Mouse (Mus musculus) layer of hippocampus, adult 2 months (tissue): ENCODE results near the gene Slc9a9. TPM values are rescaled to one million over a fixed set of nuclear protein-coding genes. Genes with fewer than 3 reads are reported as not detected.

Experiments
- DNase-seq, 2 experiments: peaks; one replicate each; pipeline ENCODE4 v3.0.0; 2022; ENCODE audit warnings: low spot score in 2 of 2
- H3K27ac ChIP-seq: fragments of 200-600 bp; 2 replicates; pipeline ENCODE4 v1.8.1; 2022
- H3K4me3 ChIP-seq: fragments of 200-600 bp; 2 replicates; pipeline ENCODE4 v1.8.1; 2022; ENCODE audit warnings: mild to moderate bottlenecking
- CTCF ChIP-seq: fragments of 200-600 bp; conservative IDR thresholded peaks from 2 replicates; pipeline ENCODE4 v1.8.1; 2022; ENCODE audit warnings: antibody characterized with exemption, mild to moderate bottlenecking, moderate library complexity
- total RNA-seq, 2 experiments: library from RNA; stranded (reverse); gene quantifications; 2 replicates each; pipeline ENCODE4 v1.2.3; 2021

Slc9a9 gene
- total RNA-seq, 2 experiments from 2014 or later, result 18.3 to 19.4 TPM

DNA sequence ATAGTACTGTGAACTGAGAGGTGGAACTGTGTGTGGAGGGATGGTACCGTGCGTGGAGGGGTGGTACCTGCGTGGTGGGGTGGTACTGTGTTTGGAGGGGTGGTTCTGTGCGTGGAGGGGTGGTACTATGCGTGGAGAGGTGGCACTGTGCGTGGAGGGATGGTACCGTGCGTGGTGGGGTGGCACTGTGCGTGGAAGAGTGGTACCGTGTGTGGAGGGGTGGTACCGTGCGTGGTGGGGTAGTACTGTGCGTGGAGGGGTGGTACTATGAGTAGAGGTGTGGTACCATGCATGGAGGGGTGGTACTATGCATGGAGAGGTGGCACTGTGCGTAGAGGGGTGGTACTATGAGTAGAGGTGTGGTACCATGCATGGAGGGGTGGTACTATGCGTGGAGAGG is 167.7 kb downstream of the Slc9a9 start:
- Histone ChIP-seq H3K27ac (no peak overlapping the region), H3K4me3 (no peak overlapping the region)
- TF ChIP-seq CTCF, result no peak
- DNase-seq, result no peak

DNA sequence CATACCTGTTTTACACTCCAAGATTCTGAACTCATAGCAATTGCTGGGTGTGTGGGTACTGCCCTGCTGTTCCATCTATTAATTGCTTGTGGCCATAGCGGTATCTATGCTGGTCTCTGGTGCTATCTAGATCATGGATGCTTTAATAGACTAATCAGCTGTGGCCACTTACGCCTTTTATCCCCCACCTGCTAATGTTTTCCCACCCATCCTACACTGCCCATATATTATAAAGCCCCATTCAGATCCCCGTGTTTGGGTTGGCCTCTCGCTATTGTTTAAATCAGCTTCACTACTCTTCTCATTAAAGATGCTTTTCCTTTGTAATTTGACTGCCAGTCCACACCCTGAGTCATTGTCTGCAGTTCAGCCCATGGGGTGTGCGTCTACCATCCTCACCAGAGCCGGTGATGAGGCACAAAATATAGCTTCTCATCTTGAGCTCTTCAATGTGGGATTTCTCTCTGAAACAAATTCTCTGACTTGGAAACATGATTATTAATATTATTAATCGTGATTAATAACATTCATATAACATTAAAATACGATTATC is 168.8 kb downstream of the Slc9a9 start:
- no peak for DNase-seq
- TF ChIP-seq CTCF, result no peak
- peak overlapping the region; percentile 69 for H3K27ac ChIP-seq
- peak overlapping the region; percentile 36; the same call in 1 of the 2 replicates for H3K4me3 ChIP-seq

GRCm38 (mm10) chr9:94839204-94839603 is 169.5 kb downstream of the Slc9a9 start:
- peak overlapping the region; percentile 36 for H3K4me3 ChIP-seq
- peak in 1 of 2 experiments; percentile 25 for DNase-seq
- no peak for TF ChIP-seq CTCF
- peak overlapping the region; percentile 69 for H3K27ac ChIP-seq

DNA sequence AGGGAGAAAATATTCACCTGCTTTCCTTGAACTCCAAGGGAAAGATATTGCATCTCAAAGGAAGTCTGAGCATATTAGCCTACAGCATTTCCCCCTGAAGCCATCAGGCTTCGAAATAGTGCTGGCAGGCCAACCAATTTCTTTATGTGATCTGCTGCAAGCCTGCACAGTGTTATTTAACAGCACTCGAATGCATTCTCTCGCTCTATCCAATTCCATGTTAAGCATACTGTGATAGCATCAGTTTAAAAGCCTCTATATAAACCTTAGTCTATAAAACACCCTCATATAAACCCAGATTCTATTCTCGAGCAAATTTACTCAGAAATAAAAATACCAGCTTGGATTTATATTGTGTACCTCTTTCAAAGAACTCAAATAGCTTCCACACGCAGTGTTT is 170.7 kb downstream of the Slc9a9 start:
- Histone ChIP-seq H3K4me3 (no peak overlapping the region), H3K27ac (peak overlapping the region; percentile 69)
- DNase-seq, result no peak
- no peak for TF ChIP-seq CTCF

- H3K27ac ChIP-seq, result peak overlapping the region; percentile 69
- H3K4me3 ChIP-seq, result no peak overlapping the region
- no peak for DNase-seq
- no peak for TF ChIP-seq CTCF
Measured at GRCm38 (mm10) chr9:94840972-94841371, 171.3 kb downstream of the Slc9a9 start.

DNA sequence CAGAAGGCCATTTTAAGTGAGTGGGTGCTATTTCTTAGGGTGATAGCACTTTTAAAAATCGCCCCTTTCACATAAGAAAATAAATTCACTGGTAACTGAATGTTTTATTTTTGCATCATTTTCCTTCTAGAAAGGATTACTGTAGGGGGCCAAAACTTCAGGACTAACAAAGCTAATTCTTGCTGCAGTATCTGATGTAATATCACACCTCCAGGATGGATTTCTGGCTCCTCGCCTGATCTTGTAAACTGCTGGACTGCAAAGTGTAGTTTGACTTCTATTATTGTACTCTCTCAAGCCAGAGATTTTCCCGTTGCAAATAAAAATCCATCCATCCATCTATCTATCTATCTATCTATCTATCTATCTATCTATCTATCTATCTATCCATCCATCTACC is 174.5 kb downstream of the Slc9a9 start:
- Histone ChIP-seq H3K4me3 (no peak overlapping the region), H3K27ac (no peak overlapping the region)
- DNase-seq, result no peak
- no peak for TF ChIP-seq CTCF

- H3K27ac ChIP-seq, result no peak overlapping the region
- no peak for DNase-seq
- no peak overlapping the region for H3K4me3 ChIP-seq
- TF ChIP-seq CTCF, result no peak
Measured at GRCm38 (mm10) chr9:94847624-94848023, 177.9 kb downstream of the Slc9a9 start.

DNA sequence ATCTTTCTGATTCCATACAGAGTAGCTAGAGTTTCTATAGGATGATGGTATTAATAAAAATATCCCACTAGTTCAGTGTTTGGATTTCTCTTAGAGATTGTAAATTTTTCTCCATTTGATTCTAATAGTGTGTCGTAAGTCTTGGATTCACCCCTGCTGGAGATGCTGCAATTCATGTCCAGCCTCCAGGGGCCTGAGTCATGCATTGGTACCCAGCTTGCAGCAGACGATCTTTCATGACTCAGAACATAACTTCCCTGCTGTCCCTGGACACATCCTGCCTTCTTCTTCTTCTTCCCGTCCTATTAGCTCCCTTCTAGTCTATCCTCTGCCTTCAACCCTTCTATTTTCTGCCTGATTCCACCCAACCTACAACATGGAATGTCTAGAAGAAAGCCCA is 181.8 kb downstream of the Slc9a9 start:
- Histone ChIP-seq H3K4me3 (no peak overlapping the region), H3K27ac (no peak overlapping the region)
- no peak for DNase-seq
- no peak; the same call in 1 of the 2 replicates for TF ChIP-seq CTCF

GRCm38 (mm10) chr9:94856093-94856492 is 186.4 kb downstream of the Slc9a9 start:
- TF ChIP-seq CTCF, result no peak
- no peak for DNase-seq
- H3K4me3 ChIP-seq, result no peak overlapping the region
- H3K27ac ChIP-seq, result no peak overlapping the region

GRCm38 (mm10) chr9:94868557-94868956 is 198.8 kb downstream of the Slc9a9 start:
- no peak overlapping the region for H3K27ac ChIP-seq
- no peak for DNase-seq
- no peak for TF ChIP-seq CTCF
- no peak overlapping the region for H3K4me3 ChIP-seq

- DNase-seq, result no peak
- TF ChIP-seq CTCF, result peak; percentile 59
- H3K4me3 ChIP-seq, result no peak overlapping the region
- no peak overlapping the region for H3K27ac ChIP-seq
Measured at GRCm38 (mm10) chr9:94869023-94869799, 199.5 kb downstream of the Slc9a9 start.

- no peak for DNase-seq
- no peak for TF ChIP-seq CTCF
- H3K4me3 ChIP-seq, result no peak overlapping the region
- no peak overlapping the region for H3K27ac ChIP-seq
Measured at GRCm38 (mm10) chr9:94882517-94882916, 212.8 kb downstream of the Slc9a9 start.

GRCm38 (mm10) chr9:94883435-94883834 is 213.7 kb downstream of the Slc9a9 start:
- no peak overlapping the region for H3K27ac ChIP-seq
- no peak for DNase-seq
- TF ChIP-seq CTCF, result no peak
- H3K4me3 ChIP-seq, result no peak overlapping the region

DNA sequence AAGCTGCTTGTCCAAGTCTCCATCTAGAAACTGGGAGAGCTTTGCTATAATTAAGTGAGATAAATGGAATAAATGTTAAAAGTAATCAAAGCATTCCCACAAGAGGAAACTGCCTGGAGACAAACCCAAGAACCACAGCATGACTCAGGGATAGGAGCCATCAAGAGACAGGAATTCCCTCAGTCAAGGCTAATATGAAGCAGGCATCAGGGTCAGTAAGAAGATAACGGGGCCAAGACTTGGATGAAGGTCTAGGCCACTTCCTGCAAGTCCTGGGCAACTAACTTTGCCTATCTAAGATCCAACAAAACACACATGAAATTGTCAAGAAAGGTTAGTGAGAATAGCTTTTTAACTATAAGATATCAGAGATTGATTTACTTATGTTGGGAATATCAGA is 215.4 kb downstream of the Slc9a9 start:
- no peak for TF ChIP-seq CTCF
- Histone ChIP-seq H3K27ac (no peak overlapping the region), H3K4me3 (no peak overlapping the region)
- DNase-seq, result no peak
